Mouse (Mus musculus): Measurements from ENCODE around the gene Stx1b. TPM values are rescaled to one million over a fixed set of nuclear protein-coding genes. Genes with fewer than 3 reads are reported as not detected.

Stx1b gene
- polyA plus RNA-seq, 1 experiment, result 0.01 TPM

- Histone ChIP-seq H3ac (ENCODE audit: control insufficient read depth, insufficient read length, low read depth) (no peak overlapping the region), H3K79me3 (ENCODE audit: low read depth) (no peaks in the 10 kb centered on the region), H3K4me3 (ENCODE audit: insufficient read depth, poor library complexity, severe bottlenecking) (no peak overlapping the region), H3K79me2 (ENCODE audit: control insufficient read depth, insufficient read depth) (no peaks in the 10 kb centered on the region), H3K36me3 (ENCODE audit: control insufficient read depth, insufficient read depth) (no peaks in the 10 kb centered on the region), H3K27me3 (ENCODE audit: control insufficient read depth, insufficient read depth, insufficient read length) (no peaks in the 10 kb centered on the region)
- no peak for TF ChIP-seq USF1 (IDR thresholded peaks at IDR 0.05; ENCODE audit: low read depth)
- TF ChIP-seq FOSL1 (IDR thresholded peaks at IDR 0.05; ENCODE audit: insufficient read depth, low read length, poor library complexity, severe bottlenecking), result no peak
- no peak for TF ChIP-seq CTCF (IDR thresholded peaks at IDR 0.05; ENCODE audit: control insufficient read depth, insufficient read depth, insufficient read length)
- no peak for TF ChIP-seq MYOD1 (IDR thresholded peaks at IDR 0.05; ENCODE audit: control insufficient read depth, insufficient read length, low read depth)
- no peak for TF ChIP-seq MAX (IDR thresholded peaks at IDR 0.05)
- no peak for TF ChIP-seq CEBPB (IDR thresholded peaks at IDR 0.05; ENCODE audit: low read depth)
- TF ChIP-seq MYOG (IDR thresholded peaks at IDR 0.05; ENCODE audit: control insufficient read depth, extremely low read depth, insufficient read length), result no peak
These were observed 33.9 kb upstream of the Stx1b start for GRCm38 (mm10) chr7:127858258-127858657.

- no peaks in the 10 kb centered on the region for H3K79me3 ChIP-seq (ENCODE audit: low read depth)
- no peaks in the 10 kb centered on the region for H3K79me2 ChIP-seq (ENCODE audit: control insufficient read depth, insufficient read depth)
- H3K36me3 ChIP-seq (ENCODE audit: control insufficient read depth, insufficient read depth), result peaks cover 13% of the 10 kb centered on the region
- no peak overlapping the region for H3K4me3 ChIP-seq (ENCODE audit: insufficient read depth, poor library complexity, severe bottlenecking)
- H3ac ChIP-seq (ENCODE audit: control insufficient read depth, insufficient read length, low read depth), result no peak overlapping the region
- no peaks in the 10 kb centered on the region for H3K27me3 ChIP-seq (ENCODE audit: control insufficient read depth, insufficient read depth, insufficient read length)
- no peak for TF ChIP-seq MAX (IDR thresholded peaks at IDR 0.05)
- TF ChIP-seq CEBPB (IDR thresholded peaks at IDR 0.05; ENCODE audit: low read depth), result peak; percentile 41
These were observed 26.6 kb upstream of the Stx1b start for GRCm38 (mm10) chr7:127850906-127851305.

- TF ChIP-seq MYOG (IDR thresholded peaks at IDR 0.05; ENCODE audit: control insufficient read depth, extremely low read depth, insufficient read length) (no peak), CEBPB (IDR thresholded peaks at IDR 0.05; ENCODE audit: low read depth) (no peak), MYOD1 (IDR thresholded peaks at IDR 0.05; ENCODE audit: control insufficient read depth, insufficient read length, low read depth) (peak; percentile 32), MAX (IDR thresholded peaks at IDR 0.05) (no peak), USF1 (IDR thresholded peaks at IDR 0.05; ENCODE audit: low read depth) (peak; percentile 37), FOSL1 (IDR thresholded peaks at IDR 0.05; ENCODE audit: insufficient read depth, low read length, poor library complexity, severe bottlenecking) (no peak)
- Histone ChIP-seq H3ac (ENCODE audit: control insufficient read depth, insufficient read length, low read depth) (peak overlapping the region; percentile 10), H3K27me3 (ENCODE audit: control insufficient read depth, insufficient read depth, insufficient read length) (no peaks in the 10 kb centered on the region), H3K4me3 (ENCODE audit: insufficient read depth, poor library complexity, severe bottlenecking) (no peak overlapping the region), H3K79me2 (ENCODE audit: control insufficient read depth, insufficient read depth) (no peaks in the 10 kb centered on the region), H3K79me3 (ENCODE audit: low read depth) (no peaks in the 10 kb centered on the region), H3K36me3 (ENCODE audit: control insufficient read depth, insufficient read depth) (peaks cover 19% of the 10 kb centered on the region)
These were observed 25.9 kb upstream of the Stx1b start for GRCm38 (mm10) chr7:127849973-127850875.

GRCm38 (mm10) chr7:127842001-127842718 lies 17.8 kb upstream of the Stx1b start:
- Histone ChIP-seq H3K79me3 (ENCODE audit: low read depth) (peaks cover 2% of the 10 kb centered on the region), H3ac (ENCODE audit: control insufficient read depth, insufficient read length, low read depth) (peak overlapping the region; percentile 95), H3K27me3 (ENCODE audit: control insufficient read depth, insufficient read depth, insufficient read length) (no peaks in the 10 kb centered on the region), H3K36me3 (ENCODE audit: control insufficient read depth, insufficient read depth) (peaks cover 35% of the 10 kb centered on the region), H3K79me2 (ENCODE audit: control insufficient read depth, insufficient read depth) (peaks cover 12% of the 10 kb centered on the region), H3K4me3 (ENCODE audit: insufficient read depth, poor library complexity, severe bottlenecking) (peak overlapping the region; percentile 74)
- no peak for TF ChIP-seq MAX (IDR thresholded peaks at IDR 0.05)
- TF ChIP-seq FOSL1 (IDR thresholded peaks at IDR 0.05; ENCODE audit: insufficient read depth, low read length, poor library complexity, severe bottlenecking), result no peak
- TF ChIP-seq CTCF (IDR thresholded peaks at IDR 0.05; ENCODE audit: control insufficient read depth, insufficient read depth, insufficient read length), result no peak
- no peak for TF ChIP-seq MYOG (IDR thresholded peaks at IDR 0.05; ENCODE audit: control insufficient read depth, extremely low read depth, insufficient read length)
- no peak for TF ChIP-seq MYOD1 (IDR thresholded peaks at IDR 0.05; ENCODE audit: control insufficient read depth, insufficient read length, low read depth)
- no peak for TF ChIP-seq CEBPB (IDR thresholded peaks at IDR 0.05; ENCODE audit: low read depth)
- TF ChIP-seq USF1 (IDR thresholded peaks at IDR 0.05; ENCODE audit: low read depth), result no peak

GRCm38 (mm10) chr7:127841340-127842000 lies 17.1 kb upstream of the Stx1b start:
- Histone ChIP-seq H3K79me3 (ENCODE audit: low read depth) (peaks cover 2% of the 10 kb centered on the region), H3K27me3 (ENCODE audit: control insufficient read depth, insufficient read depth, insufficient read length) (no peaks in the 10 kb centered on the region), H3K36me3 (ENCODE audit: control insufficient read depth, insufficient read depth) (peaks cover 29% of the 10 kb centered on the region), H3K79me2 (ENCODE audit: control insufficient read depth, insufficient read depth) (peaks cover 12% of the 10 kb centered on the region), H3ac (ENCODE audit: control insufficient read depth, insufficient read length, low read depth) (peak overlapping the region; percentile 95), H3K4me3 (ENCODE audit: insufficient read depth, poor library complexity, severe bottlenecking) (peak overlapping the region; percentile 74)
- TF ChIP-seq FOSL1 (IDR thresholded peaks at IDR 0.05; ENCODE audit: insufficient read depth, low read length, poor library complexity, severe bottlenecking) (no peak), MAX (IDR thresholded peaks at IDR 0.05) (peak; percentile 96), CEBPB (IDR thresholded peaks at IDR 0.05; ENCODE audit: low read depth) (no peak), MYOG (IDR thresholded peaks at IDR 0.05; ENCODE audit: control insufficient read depth, extremely low read depth, insufficient read length) (no peak), USF1 (IDR thresholded peaks at IDR 0.05; ENCODE audit: low read depth) (peak; percentile 94)

All from C2C12 (cell line).